Mouse (Mus musculus): ENCODE measurements at regions not wholly inside any gene's neighbourhood (a gene's known extent, or its start where the extent isn't known, plus 50 kb on each side); places are given as distances from the start of the nearest gene placed in this dataset.
"Not testable (repeated sequence)": the region's sequence is repeated elsewhere in the genome, so short reads cannot be mapped to it uniquely, and the experiment has no call there.

- DNase-seq = no peak
Measured at GRCm38 (mm10) chr14:9492228-9492627, 826.2 kb upstream of the 4930452B06Rik start.

DNA sequence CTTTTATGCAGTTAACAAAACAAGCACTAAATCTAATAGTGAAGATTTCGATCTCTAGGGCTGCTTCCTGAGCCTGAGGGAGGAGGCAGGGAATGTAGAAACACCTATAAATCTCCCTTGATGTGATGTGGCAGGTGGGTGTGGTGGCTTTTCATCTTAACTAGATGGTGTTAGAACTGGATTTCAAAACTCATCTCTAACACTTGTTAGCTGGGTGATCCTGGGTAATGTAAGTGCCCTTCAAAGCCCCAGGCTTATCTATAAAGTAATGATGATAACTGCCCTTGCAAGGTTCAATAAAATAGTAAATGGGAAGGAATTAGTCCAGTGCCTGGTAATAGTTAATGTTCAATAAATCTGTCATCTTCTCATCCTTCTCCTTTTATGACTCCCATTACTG is 822.5 kb upstream of the 4930452B06Rik start:
- DNase-seq = no peak

- no peak for DNase-seq
Measured at GRCm38 (mm10) chr14:9478981-9479380, 812.9 kb upstream of the 4930452B06Rik start.

GRCm38 (mm10) chr14:9475169-9475568 is 809.1 kb upstream of the 4930452B06Rik start:
- DNase-seq = peak; percentile 25 to 39

DNA sequence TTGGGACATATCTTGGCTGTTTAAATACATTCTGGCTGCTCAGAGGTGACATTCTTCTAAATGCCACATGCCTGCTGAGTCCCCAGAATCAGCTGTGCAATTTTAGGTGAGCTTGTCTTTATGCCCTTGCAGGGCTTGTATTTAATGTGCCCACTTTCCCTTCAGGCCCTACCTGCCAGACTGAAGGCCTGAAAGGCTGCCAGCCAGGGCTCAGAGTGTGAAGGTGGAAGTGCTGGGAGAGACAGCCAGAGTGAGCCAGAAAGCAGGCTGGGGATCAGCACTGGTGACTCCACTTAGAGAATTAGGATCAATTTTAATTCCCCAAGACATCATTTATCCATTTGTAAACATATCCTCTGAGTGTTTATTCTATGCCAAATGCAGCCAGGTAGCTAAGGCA is 803.6 kb upstream of the 4930452B06Rik start:
- no peak for DNase-seq

- DNase-seq = no peak
Measured at GRCm38 (mm10) chr14:9468654-9469053, 802.6 kb upstream of the 4930452B06Rik start.

- no peak for DNase-seq
Measured at GRCm38 (mm10) chr14:9467690-9468458, 801.8 kb upstream of the 4930452B06Rik start.

GRCm38 (mm10) chr14:9460006-9460405 is 794.0 kb upstream of the 4930452B06Rik start:
- peak in 1 of 2 experiments; percentile 14 for DNase-seq

GRCm38 (mm10) chr14:9458856-9459255 is 792.8 kb upstream of the 4930452B06Rik start:
- no peak for DNase-seq

- no peak for DNase-seq
Measured at GRCm38 (mm10) chr14:9457801-9458495, 791.9 kb upstream of the 4930452B06Rik start.

DNA sequence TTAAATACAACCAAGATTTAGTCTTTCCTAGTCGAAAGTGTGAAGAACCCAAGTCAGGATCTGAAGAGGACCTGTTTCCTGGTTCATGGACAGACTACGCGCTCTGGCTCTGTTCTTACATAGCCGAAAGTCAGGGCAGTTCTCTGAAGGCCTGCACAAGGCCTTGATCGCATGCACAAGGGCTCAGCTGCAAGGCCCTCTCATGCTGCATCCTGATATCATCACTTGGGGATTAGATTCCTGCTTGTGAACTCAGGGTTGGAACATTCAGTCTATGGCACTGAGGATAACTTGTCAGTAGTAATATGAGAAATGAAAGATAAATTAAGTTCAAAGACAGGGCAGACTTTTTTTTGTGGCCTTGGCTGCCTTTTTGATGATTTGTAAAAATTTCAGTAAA is 789.9 kb upstream of the 4930452B06Rik start:
- DNase-seq = no peak

DNA sequence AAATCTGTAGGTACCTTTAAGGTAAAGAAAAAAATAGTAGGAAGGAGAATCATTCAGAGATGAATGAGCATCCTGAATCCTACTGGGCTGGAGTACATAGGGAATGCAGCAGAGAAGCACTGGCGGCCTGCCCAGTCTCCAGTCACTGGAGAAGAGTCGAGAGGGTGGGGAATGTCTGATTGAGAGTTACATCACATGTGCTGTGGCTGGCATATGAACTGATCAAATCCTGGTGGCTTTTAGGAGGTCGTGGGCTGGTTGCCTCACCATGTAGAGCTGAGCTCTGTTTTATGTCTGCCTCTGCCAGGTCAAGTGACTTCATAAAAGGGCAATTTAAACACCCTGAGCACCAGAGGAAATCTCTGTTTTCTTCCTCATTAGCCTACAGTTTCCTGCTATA is 783.9 kb upstream of the 4930452B06Rik start:
- DNase-seq = peak; percentile 32 to 54

DNA sequence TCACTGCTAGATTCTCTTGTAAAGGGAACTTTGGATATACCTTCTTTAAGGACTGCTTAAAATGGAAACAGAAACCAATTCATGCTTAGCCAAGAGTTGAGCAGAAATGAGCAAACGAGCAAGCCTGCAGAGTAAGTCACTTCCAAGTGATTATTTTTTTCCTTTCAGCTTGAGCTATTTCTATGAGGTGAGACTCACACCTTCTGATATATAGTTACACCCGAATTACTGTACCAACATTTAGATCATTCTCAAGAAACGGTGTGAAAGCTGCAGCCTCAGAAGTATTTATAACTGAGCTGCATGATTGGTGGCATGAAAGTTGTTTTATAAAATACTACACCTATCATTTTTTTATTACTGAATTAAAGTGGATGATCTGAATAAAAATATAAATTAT is 771.9 kb upstream of the 4930452B06Rik start:
- DNase-seq = no peak

GRCm38 (mm10) chr14:9435136-9435535 is 769.1 kb upstream of the 4930452B06Rik start:
- DNase-seq = no peak

GRCm38 (mm10) chr14:9433081-9433590 is 767.1 kb upstream of the 4930452B06Rik start:
- DNase-seq = no peak

- no peak for DNase-seq
Measured at GRCm38 (mm10) chr14:9431798-9432197, 765.8 kb upstream of the 4930452B06Rik start.

GRCm38 (mm10) chr14:9411822-9412403 is 745.9 kb upstream of the 4930452B06Rik start:
- DNase-seq = no peak

DNA sequence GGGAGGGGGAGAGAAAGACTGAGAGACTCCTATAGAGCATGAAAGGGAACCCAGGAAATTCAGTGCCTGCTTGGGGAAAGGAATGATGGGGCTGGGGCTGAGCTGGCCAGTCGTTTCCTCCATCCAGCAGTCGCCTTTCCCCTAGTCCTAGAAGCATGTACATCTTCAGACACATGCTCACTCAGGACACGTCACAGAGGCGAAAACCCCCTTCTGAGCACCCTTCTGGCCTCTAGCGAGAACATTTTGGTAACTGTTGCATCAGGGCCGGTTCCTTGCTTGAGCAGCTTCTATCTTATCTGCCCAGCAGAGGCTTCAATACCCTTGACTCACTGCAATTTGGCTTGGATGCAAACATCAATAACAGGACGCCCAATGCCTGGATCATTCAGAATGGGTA is 737.6 kb upstream of the 4930452B06Rik start:
- DNase-seq = no peak

- no peak for DNase-seq
Measured at GRCm38 (mm10) chr14:9400861-9401260, 734.8 kb upstream of the 4930452B06Rik start.

- DNase-seq = peak; percentile 73 to 78
Measured at GRCm38 (mm10) chr14:9393271-9393771, 727.3 kb upstream of the 4930452B06Rik start.

DNA sequence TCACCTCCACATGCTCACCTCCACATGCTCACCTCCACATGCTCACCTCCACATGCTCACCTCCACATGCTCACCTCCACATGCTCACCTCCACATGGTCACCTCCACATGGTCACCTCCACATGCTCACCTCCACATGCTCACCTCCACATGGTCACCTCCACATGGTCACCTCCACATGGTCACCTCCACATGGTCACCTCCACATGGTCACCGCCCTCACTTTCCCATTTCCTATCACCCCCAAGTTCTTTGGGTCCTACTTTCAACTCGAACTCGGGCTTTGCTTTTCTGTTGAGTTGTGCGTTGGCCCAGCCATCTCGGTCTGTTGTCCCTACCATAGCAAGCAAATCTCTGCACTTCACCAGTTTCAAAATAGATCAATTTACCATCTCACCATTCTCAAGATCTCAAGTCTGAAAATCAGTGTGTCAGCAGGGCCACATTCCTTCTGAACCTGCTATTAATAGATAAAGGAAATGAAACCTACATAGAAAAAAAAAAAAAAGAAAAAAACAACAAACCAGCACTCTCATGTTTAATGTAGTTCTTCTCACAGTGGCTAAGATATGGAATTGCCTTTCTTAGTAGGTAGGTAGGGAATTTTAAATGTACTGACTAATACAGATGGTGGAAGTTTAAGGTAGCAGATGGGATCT is 724.0 kb upstream of the 4930452B06Rik start:
- DNase-seq = not testable (repeated sequence)

GRCm38 (mm10) chr14:9389180-9389579 is 723.1 kb upstream of the 4930452B06Rik start:
- no peak for DNase-seq

Data from layer of hippocampus, postnatal 36 days (tissue).